19 mouse cellular contexts compared by ENCODE assay signal in the genomic region with DNA sequence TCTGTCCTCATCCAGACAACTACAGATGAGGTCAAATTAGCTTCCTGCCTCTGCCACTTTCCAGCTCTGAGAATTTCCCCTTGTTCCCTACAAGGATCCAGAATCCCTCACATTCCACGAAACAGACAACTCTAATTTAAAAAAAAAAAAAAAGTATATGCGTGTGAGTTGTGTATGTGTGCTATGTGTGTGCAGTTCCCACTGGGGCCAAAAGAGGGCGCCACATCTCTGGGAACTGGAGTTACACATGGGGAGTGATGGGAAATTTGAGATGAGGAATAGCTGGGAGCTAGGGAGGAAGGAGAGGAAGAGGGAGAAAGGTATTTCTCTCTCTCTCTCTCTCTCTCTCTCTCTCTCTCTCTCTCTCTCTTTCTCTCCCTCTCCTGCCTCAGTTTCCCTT.
"Had no signal": no experiment of that assay in that cellular context is flagged by ENCODE, and none has a peak within 500 bp of the region (broad histone marks: within the 10 kb centered on the region; RNA-seq: fewer than 3 reads in every experiment).

No protein-coding gene starts in this region.

- ATAC-seq: liver, postnatal 0 days; lung, postnatal 0 days; midbrain, embryonic 16.5 days had no signal

- H3K4me1 ChIP-seq: liver, embryonic 15.5 days; lung, embryonic 15.5 days; megakaryocyte, embryonic 14.5 days; midbrain, embryonic 12.5 days; neural tube, embryonic 12.5 days had no signal

- H3K9ac ChIP-seq: liver, embryonic 15.5 days; liver, postnatal 0 days; lung, embryonic 15.5 days; midbrain, embryonic 12.5 days; neural tube, embryonic 12.5 days had no signal

- H3K4me2 ChIP-seq: liver, embryonic 15.5 days; lung, embryonic 15.5 days; midbrain, embryonic 12.5 days; neural tube, embryonic 12.5 days had no signal

- DNase-seq: liver, postnatal 0 days; lung, adult 2 months; lung, postnatal 14 days; lung, postnatal 36 days; midbrain, embryonic 14.5 days; right cerebral cortex, postnatal 25 days; right cerebral cortex, postnatal 4 days; spleen, adult 18-20 months; thymus, adult 18-20 months; thymus, postnatal 14 days; thymus, postnatal 36 days had no signal

- H3K9me3 ChIP-seq: liver, embryonic 15.5 days; lung, embryonic 15.5 days; midbrain, embryonic 12.5 days; neural tube, embryonic 12.5 days had no signal

- H3K4me3 ChIP-seq: liver, embryonic 15.5 days; lung, embryonic 15.5 days; midbrain, embryonic 12.5 days; neural tube, embryonic 12.5 days had no signal

- H3K36me3 ChIP-seq: liver, embryonic 15.5 days; lung, embryonic 15.5 days; midbrain, embryonic 12.5 days; neural tube, embryonic 12.5 days had no signal

- H3K27ac ChIP-seq: liver, embryonic 15.5 days; lung, embryonic 15.5 days; macrophage; midbrain, embryonic 12.5 days; neural tube, embryonic 12.5 days had no signal

- H3K27me3 ChIP-seq: liver, embryonic 15.5 days; lung, embryonic 15.5 days; megakaryocyte, embryonic 14.5 days; neural tube, embryonic 12.5 days had no signal
